Mouse (Mus musculus): ENCODE measurements around the gene Gm17622.

Gm17622 gene

DNA sequence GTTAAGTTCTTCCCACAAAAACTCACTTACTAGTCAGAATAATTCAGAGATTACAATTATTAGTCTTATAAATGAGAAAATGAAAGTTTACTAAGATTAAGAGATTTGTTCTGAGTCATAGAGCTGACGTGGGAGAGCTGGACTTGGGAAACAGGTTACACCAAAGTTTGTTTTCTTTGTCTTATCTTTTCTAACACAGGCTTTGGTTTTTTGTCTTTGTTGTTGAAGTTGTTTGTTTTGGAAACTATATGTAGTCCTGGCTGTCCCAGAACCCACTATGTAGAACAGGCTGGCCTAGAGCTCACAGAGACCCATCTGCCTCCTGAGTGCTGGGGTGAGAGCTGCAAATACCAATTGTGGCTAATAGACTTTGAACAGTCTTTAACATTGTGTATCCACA lies 20.7 kb downstream of the Gm17622 start:
- no peak for DNase-seq (ENCODE audit: low spot score)

- DNase-seq (ENCODE audit: low spot score), result no peak
Measured at GRCm38 (mm10) chr13:96511893-96512292, 21.4 kb downstream of the Gm17622 start.

GRCm38 (mm10) chr13:96514154-96514942 lies 23.8 kb downstream of the Gm17622 start:
- no peak for DNase-seq (ENCODE audit: low spot score)

- DNase-seq (ENCODE audit: low spot score), result no peak
Measured at GRCm38 (mm10) chr13:96516249-96516648, 25.7 kb downstream of the Gm17622 start.

GRCm38 (mm10) chr13:96517335-96517734 lies 26.8 kb downstream of the Gm17622 start:
- DNase-seq (ENCODE audit: low spot score), result no peak

GRCm38 (mm10) chr13:96521294-96521693 lies 30.8 kb downstream of the Gm17622 start:
- no peak for DNase-seq (ENCODE audit: low spot score)

- DNase-seq (ENCODE audit: low spot score), result no peak
Measured at GRCm38 (mm10) chr13:96527022-96527421, 36.5 kb downstream of the Gm17622 start.

GRCm38 (mm10) chr13:96527856-96528255 lies 37.3 kb downstream of the Gm17622 start:
- no peak for DNase-seq (ENCODE audit: low spot score)

DNA sequence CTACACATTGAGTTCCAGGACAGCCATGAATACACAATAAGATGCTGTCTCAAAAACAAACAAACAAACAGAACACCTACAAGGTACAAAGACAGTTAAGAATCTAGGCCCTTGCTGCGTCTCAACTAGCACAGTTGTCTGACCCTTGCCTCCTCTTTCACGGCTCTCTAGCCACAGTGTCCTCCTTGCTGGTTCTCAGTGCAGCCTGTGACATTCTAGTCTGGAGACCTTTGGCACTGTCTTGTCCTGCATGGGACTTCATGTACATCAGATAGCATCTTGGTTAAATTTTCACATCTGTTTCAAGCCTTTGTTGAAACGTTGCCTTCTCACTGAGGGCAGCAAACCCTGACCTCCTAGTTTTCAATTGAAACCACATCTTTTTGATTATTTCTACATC lies 38.2 kb downstream of the Gm17622 start:
- DNase-seq (ENCODE audit: low spot score), result no peak

- DNase-seq (ENCODE audit: low spot score), result no peak
Measured at GRCm38 (mm10) chr13:96529542-96529941, 39.0 kb downstream of the Gm17622 start.

DNA sequence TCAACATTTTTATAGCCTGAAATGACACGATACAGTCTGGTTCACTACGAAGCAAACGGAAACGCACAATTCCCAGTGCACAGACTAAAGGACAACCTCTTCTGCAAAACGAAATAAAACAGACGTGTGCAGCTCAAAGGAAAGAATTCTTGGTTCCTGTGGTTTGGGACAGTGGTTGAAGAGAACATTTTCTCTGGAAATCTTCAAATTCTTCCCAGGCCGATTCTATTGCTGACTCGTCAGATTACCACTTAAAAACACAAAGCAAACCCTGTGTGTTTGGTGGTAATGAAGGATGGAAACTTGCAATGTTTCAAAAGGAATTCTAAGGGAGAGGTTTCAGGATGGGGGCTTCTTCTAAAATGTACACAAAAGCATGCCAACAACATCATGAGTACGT lies 39.5 kb downstream of the Gm17622 start:
- no peak for DNase-seq (ENCODE audit: low spot score)

DNA sequence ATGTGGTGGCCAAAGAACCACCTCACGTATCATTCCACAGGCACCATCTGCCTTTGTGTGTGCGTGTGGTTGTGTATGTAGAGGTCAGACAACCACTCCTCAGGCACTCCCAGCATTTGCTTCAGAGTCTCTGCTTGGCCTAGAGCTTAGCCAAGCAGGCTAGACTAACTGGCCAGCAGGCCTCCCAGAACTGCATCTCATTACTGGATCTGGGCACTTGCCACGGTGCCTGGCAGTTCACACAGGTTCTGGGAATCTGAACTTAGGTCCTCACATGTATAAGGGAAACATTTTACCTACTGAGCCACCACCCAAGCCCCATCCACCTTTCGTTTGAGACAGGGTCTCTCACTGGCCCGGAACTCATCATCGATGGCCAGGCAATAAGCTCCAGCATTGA lies 41.6 kb downstream of the Gm17622 start:
- no peak for DNase-seq (ENCODE audit: low spot score)

GRCm38 (mm10) chr13:96533742-96534141 lies 43.2 kb downstream of the Gm17622 start:
- DNase-seq (ENCODE audit: low spot score), result no peak

- DNase-seq (ENCODE audit: low spot score), result no peak
Measured at GRCm38 (mm10) chr13:96536821-96537572, 46.5 kb downstream of the Gm17622 start.

DNA sequence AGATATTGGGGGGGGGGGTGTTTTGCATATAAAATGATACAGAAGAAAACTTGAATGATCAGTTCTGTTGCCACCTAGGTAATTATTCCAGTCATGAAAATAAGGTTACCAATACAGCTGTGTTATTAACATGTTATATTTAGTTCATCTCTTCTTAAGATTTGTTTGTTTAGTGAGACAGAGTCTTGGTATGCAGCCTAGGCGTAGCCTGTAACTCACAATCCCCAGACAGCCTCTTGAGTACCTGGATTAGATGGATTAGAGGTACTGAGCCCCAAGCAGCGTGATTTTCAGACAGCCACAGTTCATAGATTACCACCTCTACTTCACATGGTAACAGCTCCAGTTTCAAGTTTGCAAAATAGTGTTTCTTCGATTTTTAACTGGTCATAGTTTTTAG lies 47.6 kb downstream of the Gm17622 start:
- no peak for DNase-seq (ENCODE audit: low spot score)
